Mouse (Mus musculus) mouse trophoblast stem cell (cell line): Measurements from ENCODE around the gene Zg16.

Source experiments
- in situ Hi-C, 2 experiments: fragments of 300-500 bp; cut with MseI, MboI; formaldehyde crosslinking; loops; 2 replicates in 1 of 2; 3 replicates in 1 of 2; pipeline ENCODE4 v1.15.1; 2025

Zg16 gene

GRCm38 (mm10) chr7:127021563-127022527 lies 65.3 kb downstream of the Zg16 start:
- in situ Hi-C loops, result no loop called here

DNA sequence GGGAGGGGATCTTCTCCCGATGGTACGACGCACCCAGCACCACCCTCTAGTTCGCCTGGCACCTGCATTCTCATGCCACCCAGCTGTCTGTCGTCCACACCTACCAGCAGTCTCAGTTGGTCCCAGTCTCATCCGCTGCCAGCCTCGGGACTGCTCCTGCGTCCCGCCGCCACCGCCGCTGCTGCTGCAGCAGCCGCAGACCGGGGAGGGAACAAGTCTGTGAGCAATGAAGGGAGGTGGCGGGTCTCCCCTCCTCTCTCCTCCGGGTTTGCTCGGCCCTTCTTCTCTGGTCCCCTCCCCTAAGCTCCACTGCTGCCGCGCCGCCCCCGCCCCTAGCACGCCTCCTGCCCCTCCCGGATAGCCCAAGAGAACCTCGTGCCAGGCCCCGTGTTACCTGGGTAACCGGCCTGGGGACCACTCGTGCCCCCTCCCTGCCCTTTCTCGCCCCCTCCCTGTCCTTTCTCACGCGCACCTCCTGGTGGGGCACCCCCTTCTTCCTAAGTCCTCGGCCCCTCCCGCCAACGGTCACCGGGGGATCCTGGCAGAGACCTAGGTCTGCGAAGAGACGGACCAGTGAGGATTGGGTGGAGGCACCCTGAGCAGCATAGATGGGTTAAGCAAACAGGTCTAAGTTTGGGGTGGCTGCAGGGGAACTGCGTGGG lies 66.1 kb downstream of the Zg16 start, which contains the start of the genes Gm42742 and Prrt2:
Gene Gm42742 (minus strand): TSS at position 197 of the 662 bp plus-strand sequence.
Gene Prrt2 (minus strand): TSS at position 311 of the 662 bp plus-strand sequence.
- in situ Hi-C loops, result no loop called here

- in situ Hi-C loops, result no loop called here
These were observed 66.6 kb downstream of the Zg16 start for GRCm38 (mm10) chr7:127020491-127020890.

- in situ Hi-C loops, result no loop called here
These were observed 67.1 kb downstream of the Zg16 start for GRCm38 (mm10) chr7:127020031-127020430.

DNA sequence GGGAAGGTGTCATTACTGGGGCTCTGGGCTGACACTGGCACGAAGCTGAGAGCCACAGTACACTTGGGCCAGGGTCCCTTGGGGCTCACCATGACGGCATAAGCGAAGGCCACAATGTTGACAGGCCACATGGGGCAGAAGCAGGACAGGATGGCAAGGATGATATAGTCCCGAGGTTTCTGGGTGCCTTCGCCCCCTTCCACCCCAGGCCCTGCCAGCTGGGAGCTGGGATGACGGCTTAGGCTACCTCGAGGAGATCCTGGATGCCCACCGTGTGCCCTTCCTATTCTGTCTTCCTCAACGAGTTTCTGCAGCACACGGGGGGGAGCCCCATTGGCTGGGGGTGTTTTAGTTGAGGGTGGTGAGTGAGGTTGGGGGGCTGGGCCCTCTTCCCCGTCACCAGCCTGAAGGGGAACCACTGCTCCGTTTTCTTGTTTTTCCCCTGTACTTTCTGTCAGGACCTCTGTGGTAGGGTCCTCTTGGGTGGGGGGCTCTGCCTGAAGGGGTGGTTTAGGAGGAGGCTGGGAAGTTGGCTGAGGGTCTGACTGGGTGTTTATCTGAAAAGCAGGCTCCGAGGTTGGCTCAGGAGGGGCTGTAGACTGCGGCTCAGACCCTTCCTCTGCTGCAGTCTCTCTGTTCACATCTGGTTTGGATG lies 67.7 kb downstream of the Zg16 start:
- in situ Hi-C loops, result no loop called here

- in situ Hi-C loops, result no loop called here
These were observed 68.5 kb downstream of the Zg16 start for GRCm38 (mm10) chr7:127018416-127019305.

- in situ Hi-C loops, result no loop called here
These were observed 69.2 kb downstream of the Zg16 start for GRCm38 (mm10) chr7:127017950-127018345.

GRCm38 (mm10) chr7:127016971-127017949 lies 69.9 kb downstream of the Zg16 start, which contains the start of gene Pagr1a:
Pagr1a (minus strand) TSS chr7:127017352.
- in situ Hi-C loops, result no loop called here

- in situ Hi-C loops, result no loop called here
These were observed 70.6 kb downstream of the Zg16 start for GRCm38 (mm10) chr7:127016486-127016938.

GRCm38 (mm10) chr7:127016481-127016485 lies 70.8 kb downstream of the Zg16 start, which contains the start of gene Pagr1b:
Pagr1b (minus strand) TSS chr7:127016484.
- in situ Hi-C loops, result no loop called here

DNA sequence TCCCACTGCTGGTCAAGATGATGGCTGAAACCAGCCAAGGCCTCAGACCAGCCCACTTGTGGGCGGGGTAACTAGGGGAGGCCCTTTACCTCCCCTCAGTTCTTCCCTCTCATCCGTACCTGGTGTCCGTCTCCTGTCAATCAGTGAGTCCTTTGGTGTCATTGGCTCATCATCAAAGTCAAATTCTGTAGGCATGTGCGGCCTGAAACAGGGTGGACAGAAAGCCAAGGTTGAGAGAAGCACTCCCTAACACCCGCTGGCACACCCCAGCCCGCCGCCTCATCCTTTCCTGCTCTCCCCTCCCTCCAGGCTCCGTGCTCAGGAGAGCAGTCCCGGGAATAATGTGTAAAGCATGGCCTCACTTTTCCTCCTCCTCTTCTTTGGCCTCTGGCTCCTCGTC lies 71.0 kb downstream of the Zg16 start:
- in situ Hi-C loops, result no loop called here

GRCm38 (mm10) chr7:127014993-127015392 lies 72.1 kb downstream of the Zg16 start:
- in situ Hi-C loops, result no loop called here

GRCm38 (mm10) chr7:127014320-127014719 lies 72.8 kb downstream of the Zg16 start, which contains the start of gene Mvp:
Mvp (minus strand) TSS chr7:127014621.
- in situ Hi-C loops, result no loop called here

DNA sequence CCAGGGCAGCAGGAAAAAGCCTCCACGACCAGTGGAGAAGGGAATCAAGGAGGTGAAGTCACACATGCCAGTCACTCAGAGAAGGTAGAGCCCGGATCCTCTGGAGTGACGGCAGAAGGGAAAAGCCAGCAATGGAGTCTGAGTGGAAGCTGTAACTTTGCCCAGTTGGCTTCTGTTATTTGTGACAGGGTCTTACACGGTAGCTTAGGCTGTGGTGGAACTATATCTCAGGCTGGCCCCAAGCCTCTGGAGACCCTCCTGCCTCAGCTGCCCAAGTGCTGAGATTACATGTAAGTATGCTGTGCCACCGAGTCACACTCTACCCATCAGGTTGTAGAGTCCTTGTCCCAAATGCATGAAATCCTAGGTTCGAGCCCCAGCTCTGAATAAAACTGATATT lies 73.7 kb downstream of the Zg16 start:
- in situ Hi-C loops, result no loop called here

DNA sequence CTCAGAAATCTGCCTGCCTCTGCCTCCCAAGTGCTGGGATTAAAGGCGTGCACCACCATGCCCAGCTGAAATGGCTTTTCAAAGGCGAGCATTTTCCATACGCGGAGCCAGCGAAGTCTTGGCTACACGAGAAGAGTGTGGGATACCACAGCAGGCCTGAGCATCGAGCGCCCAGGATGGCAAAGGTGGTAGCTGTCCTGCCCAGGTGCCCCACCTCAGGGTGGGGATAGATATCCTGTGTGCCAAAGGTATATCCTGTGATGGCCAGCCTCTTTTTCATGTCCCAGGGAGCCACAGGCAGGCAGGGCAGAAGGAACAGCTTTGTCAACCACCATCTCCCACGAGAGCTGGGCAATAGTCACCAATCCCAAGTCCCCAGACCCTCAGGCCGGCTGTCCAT lies 74.3 kb downstream of the Zg16 start:
- in situ Hi-C loops, result no loop called here

DNA sequence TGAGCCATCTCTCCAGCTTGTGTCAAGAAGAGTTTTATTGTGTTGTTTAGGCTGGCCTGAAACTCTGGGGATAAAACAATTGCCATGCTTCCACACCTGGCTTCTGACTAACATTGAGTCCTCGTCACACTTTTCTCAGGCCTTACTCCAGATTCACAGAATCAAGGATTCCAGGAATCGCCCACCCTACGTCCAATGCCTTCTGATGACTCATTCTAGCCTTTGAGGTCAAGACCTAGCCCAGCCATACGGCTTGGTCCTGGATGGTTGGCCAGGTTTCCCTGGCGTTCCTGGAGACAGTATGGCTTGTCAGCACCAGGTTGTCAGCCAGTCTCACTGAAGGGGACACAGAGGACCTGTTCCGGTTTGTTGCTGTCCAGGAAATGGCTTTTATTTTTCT lies 74.8 kb downstream of the Zg16 start:
- in situ Hi-C loops, result no loop called here

- in situ Hi-C loops, result no loop called here
These were observed 75.4 kb downstream of the Zg16 start for GRCm38 (mm10) chr7:127011717-127012116.

- in situ Hi-C loops, result no loop called here
These were observed 76.1 kb downstream of the Zg16 start for GRCm38 (mm10) chr7:127011051-127011450.

GRCm38 (mm10) chr7:127009307-127010085 lies 77.6 kb downstream of the Zg16 start:
- in situ Hi-C loops, result no loop called here
